Mouse (Mus musculus): ENCODE results near the gene Fam169b. TPM values are rescaled to one million over a fixed set of nuclear protein-coding genes. Genes with fewer than 3 reads are reported as not detected.

Fam169b gene
- polyA plus RNA-seq, 1 experiment, result 1.1 TPM

DNA sequence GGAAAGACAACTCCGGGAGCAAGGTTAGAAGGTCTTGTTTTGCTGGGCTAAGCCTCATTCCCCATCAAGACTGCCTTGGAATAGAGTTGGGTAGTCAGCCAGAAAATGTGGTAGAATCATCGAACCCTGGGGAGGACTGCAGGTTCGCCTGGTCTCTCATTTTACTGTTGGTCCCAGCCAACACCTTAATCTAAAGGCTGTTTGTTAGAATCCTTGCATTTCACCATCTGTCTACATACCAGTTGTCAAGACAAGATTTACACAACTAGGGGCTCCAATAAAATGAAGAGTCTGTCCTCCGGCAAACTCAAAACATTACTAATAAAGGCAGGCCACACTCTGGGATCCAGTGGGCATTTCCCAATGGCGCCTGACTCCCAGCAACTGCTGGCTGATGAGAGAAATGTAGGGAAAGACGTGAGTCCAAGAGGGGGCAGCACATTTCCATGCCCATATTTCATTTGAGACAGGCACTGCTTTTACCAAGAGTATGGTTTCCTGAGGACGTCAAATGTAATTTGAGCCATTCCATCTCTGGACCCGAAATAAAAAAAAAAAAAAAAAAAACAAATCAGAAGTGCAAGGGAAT, 10.9 kb upstream of the Fam169b start:
- peak overlapping the region; percentile 48; the same call in 1 of the 2 replicates for H3K27ac ChIP-seq (ENCODE audit: insufficient read depth, low read length)
- H3K4me1 ChIP-seq (ENCODE audit: control insufficient read depth, insufficient read depth, low read length), result peaks cover 30% of the 10 kb centered on the region
- no peak for TF ChIP-seq POLR2A (IDR thresholded peaks at IDR 0.05; ENCODE audit: low read depth, low read length)
- TF ChIP-seq CTCF (IDR thresholded peaks at IDR 0.05; ENCODE audit: borderline replicate concordance, insufficient read depth, low read length), result no peak
- H3K4me3 ChIP-seq (ENCODE audit: insufficient read depth, low read length), result no peak overlapping the region

DNA sequence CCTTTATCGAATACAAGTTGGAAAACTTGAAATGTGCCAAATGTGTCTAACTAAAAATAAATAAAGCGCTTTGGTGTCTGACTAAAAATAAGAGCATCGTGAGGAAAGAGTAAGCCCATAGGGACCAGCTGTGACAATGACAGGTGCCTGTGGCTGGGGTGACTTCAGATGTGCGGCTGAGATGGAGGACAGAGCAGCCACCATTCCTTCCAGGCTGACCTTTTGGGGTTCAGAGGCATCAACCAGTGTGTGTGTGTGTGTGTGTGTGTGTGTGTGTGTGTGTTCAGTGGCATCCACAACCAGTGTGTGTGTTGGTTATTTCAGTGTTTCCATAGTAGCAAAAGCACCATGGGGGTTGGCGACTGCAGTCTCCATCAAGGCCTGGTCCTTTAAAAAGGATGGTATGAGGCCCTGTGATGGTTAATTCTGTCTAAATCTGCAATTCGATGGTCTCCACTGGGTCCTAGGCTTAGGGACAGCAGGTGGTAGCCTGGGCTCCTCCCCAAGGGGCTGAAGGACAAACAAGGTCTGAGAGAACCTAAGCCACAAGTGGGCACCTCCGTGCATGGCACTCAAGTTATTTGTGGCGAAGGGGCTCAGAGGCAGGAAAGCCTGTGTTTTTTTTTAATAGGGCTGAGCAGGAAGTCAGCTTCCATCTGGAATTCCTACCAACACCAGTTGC, 10.2 kb upstream of the Fam169b start:
- Histone ChIP-seq H3K4me1 (ENCODE audit: control insufficient read depth, insufficient read depth, low read length) (peaks cover 30% of the 10 kb centered on the region), H3K27ac (ENCODE audit: insufficient read depth, low read length) (no peak overlapping the region), H3K4me3 (ENCODE audit: insufficient read depth, low read length) (no peak overlapping the region)
- no peak for TF ChIP-seq CTCF (IDR thresholded peaks at IDR 0.05; ENCODE audit: borderline replicate concordance, insufficient read depth, low read length)
- no peak for TF ChIP-seq POLR2A (IDR thresholded peaks at IDR 0.05; ENCODE audit: low read depth, low read length)

DNA sequence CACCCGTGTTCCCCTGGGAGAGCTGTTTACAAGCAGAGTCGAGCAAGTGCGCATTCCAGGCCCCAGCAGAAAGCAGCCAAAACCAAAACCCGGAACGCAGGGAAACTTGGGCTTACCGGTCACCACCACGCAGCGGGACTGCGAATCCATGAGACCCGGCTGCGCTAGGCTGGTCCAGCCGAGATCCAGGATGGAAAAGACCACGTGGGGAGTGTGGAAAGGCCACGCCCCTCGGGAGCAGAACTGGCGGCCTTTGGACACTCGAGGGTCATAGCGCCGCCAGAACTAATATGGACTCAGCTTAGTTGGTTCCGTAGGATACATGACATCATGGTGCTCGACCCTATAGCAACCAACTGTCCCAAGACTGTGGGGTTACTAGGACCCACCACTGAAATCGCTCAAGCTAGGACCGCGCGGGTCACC, 9.6 kb upstream of the Fam169b start, which contains the start of gene Pgpep1l:
Gene Pgpep1l, minus strand, starts transcription at position 206 of the 426 bp plus-strand sequence.
- Histone ChIP-seq H3K4me1 (ENCODE audit: control insufficient read depth, insufficient read depth, low read length) (peaks cover 30% of the 10 kb centered on the region), H3K4me3 (ENCODE audit: insufficient read depth, low read length) (no peak within 1 kb of the TSS), H3K27ac (ENCODE audit: insufficient read depth, low read length) (no peak within 1 kb of the TSS)
- TF ChIP-seq POLR2A (IDR thresholded peaks at IDR 0.05; ENCODE audit: low read depth, low read length) (no peak), CTCF (IDR thresholded peaks at IDR 0.05; ENCODE audit: borderline replicate concordance, insufficient read depth, low read length) (no peak)

GRCm38 (mm10) chr7:68264531-68264930, 9.1 kb upstream of the Fam169b start:
- Histone ChIP-seq H3K4me3 (ENCODE audit: insufficient read depth, low read length) (no peak overlapping the region), H3K27ac (ENCODE audit: insufficient read depth, low read length) (no peak overlapping the region), H3K4me1 (ENCODE audit: control insufficient read depth, insufficient read depth, low read length) (peaks cover 30% of the 10 kb centered on the region)
- no peak for TF ChIP-seq POLR2A (IDR thresholded peaks at IDR 0.05; ENCODE audit: low read depth, low read length)
- TF ChIP-seq CTCF (IDR thresholded peaks at IDR 0.05; ENCODE audit: borderline replicate concordance, insufficient read depth, low read length), result no peak

DNA sequence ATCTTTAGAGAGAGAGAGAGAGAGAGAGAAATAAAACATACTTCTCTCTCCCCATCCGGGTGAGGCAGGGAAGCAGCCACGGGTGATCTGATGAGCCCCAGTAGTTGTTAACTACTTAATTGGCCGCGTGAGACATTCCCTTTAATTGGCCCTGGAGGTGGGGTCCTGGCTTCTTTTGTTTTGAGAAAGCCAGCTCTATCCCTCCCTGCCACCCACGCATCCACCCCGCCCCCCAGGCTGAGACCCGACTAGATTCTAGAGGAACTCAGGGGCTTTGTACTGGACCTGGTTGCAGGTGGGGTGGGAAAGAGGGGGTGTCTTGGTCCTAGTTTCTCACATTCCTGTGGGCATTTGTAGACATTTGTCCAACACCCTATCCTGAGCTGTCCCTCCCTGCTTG, 8.2 kb upstream of the Fam169b start:
- TF ChIP-seq CTCF (IDR thresholded peaks at IDR 0.05; ENCODE audit: borderline replicate concordance, insufficient read depth, low read length) (no peak), POLR2A (IDR thresholded peaks at IDR 0.05; ENCODE audit: low read depth, low read length) (no peak)
- no peak overlapping the region for H3K4me3 ChIP-seq (ENCODE audit: insufficient read depth, low read length)
- peaks cover 27% of the 10 kb centered on the region for H3K4me1 ChIP-seq (ENCODE audit: control insufficient read depth, insufficient read depth, low read length)
- peak overlapping the region; percentile 99 for H3K27ac ChIP-seq (ENCODE audit: insufficient read depth, low read length)

- Histone ChIP-seq H3K4me3 (ENCODE audit: insufficient read depth, low read length) (no peak overlapping the region), H3K27ac (ENCODE audit: insufficient read depth, low read length) (peak overlapping the region; percentile 99), H3K4me1 (ENCODE audit: control insufficient read depth, insufficient read depth, low read length) (peaks cover 27% of the 10 kb centered on the region)
- TF ChIP-seq CTCF (IDR thresholded peaks at IDR 0.05; ENCODE audit: borderline replicate concordance, insufficient read depth, low read length), result no peak
- TF ChIP-seq POLR2A (IDR thresholded peaks at IDR 0.05; ENCODE audit: low read depth, low read length), result no peak
These were observed 6.9 kb upstream of the Fam169b start for GRCm38 (mm10) chr7:68266691-68267090.

DNA sequence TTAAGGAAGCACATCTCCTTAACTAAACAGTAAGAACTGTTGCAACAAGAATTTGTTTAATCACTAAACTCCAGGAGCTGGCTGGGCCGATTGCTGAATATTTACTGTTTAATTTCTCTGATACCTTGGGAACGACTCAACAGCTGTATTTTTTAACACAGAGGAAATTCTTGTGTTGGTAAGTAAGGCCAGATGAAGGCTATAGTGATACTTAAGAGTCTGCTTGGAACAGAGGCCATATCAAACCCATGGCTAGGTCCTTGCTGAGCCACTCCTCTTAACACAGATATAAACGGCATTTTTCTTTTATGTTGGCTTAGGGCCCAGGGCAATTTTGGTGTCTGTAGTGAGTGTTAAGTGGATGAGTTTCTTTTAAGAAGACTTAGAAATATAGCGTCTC, 3.1 kb upstream of the Fam169b start:
- TF ChIP-seq CTCF (IDR thresholded peaks at IDR 0.05; ENCODE audit: borderline replicate concordance, insufficient read depth, low read length), result no peak
- peak overlapping the region; percentile 55; the same call in 1 of the 2 replicates for H3K27ac ChIP-seq (ENCODE audit: insufficient read depth, low read length)
- H3K4me1 ChIP-seq (ENCODE audit: control insufficient read depth, insufficient read depth, low read length), result peaks cover 9% of the 10 kb centered on the region
- no peak overlapping the region for H3K4me3 ChIP-seq (ENCODE audit: insufficient read depth, low read length)

- TF ChIP-seq POLR2A (IDR thresholded peaks at IDR 0.05; ENCODE audit: low read depth, low read length) (no peak), CTCF (IDR thresholded peaks at IDR 0.05; ENCODE audit: borderline replicate concordance, insufficient read depth, low read length) (no peak)
These were observed 1.8 kb upstream of the Fam169b start for GRCm38 (mm10) chr7:68271816-68272215.

GRCm38 (mm10) chr7:68272607-68273006, 1.0 kb upstream of the Fam169b start:
- Histone ChIP-seq H3K4me3 (ENCODE audit: insufficient read depth, low read length) (no peak overlapping the region), H3K27ac (ENCODE audit: insufficient read depth, low read length) (no peak overlapping the region), H3K4me1 (ENCODE audit: control insufficient read depth, insufficient read depth, low read length) (peaks cover 10% of the 10 kb centered on the region)
- TF ChIP-seq CTCF (IDR thresholded peaks at IDR 0.05; ENCODE audit: borderline replicate concordance, insufficient read depth, low read length), result no peak
- TF ChIP-seq POLR2A (IDR thresholded peaks at IDR 0.05; ENCODE audit: low read depth, low read length), result no peak

More at GRCm38 (mm10) chr7:68271816-68272215, 1.8 kb upstream of the Fam169b start:
- no peak overlapping the region for H3K27ac ChIP-seq (ENCODE audit: insufficient read depth, low read length)
- H3K4me3 ChIP-seq (ENCODE audit: insufficient read depth, low read length), result no peak overlapping the region
- H3K4me1 ChIP-seq (ENCODE audit: control insufficient read depth, insufficient read depth, low read length), result peaks cover 11% of the 10 kb centered on the region

DNA sequence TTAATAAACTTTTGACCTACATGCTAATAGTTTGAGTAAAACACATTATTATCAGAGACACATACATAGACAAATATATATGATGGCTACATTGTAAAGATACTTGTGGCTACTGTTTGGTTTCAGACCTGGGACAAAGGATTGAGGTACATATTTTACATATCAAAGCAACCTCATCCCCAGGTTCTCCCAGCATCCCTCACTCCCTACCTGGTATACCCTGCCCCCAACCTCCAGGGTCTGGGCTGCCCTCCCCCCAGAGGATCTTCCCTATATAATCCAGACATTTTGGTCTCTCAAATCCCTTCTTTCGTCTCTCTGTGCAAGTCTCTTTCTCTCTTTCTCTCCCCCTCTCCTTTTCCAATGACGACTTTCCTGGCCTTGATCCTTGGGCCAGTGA, 579 bp downstream of the Fam169b start:
- Histone ChIP-seq H3K4me1 (ENCODE audit: control insufficient read depth, insufficient read depth, low read length) (peaks cover 12% of the 10 kb centered on the region), H3K4me3 (ENCODE audit: insufficient read depth, low read length) (no peak overlapping the region), H3K27ac (ENCODE audit: insufficient read depth, low read length) (no peak overlapping the region)
- TF ChIP-seq CTCF (IDR thresholded peaks at IDR 0.05; ENCODE audit: borderline replicate concordance, insufficient read depth, low read length) (no peak), POLR2A (IDR thresholded peaks at IDR 0.05; ENCODE audit: low read depth, low read length) (no peak)
